Mouse (Mus musculus) adrenal gland, postnatal 10 days (tissue): ENCODE measurements around the gene Lgals2. TPM values are rescaled to one million over a fixed set of nuclear protein-coding genes. Genes with fewer than 3 reads are reported as not detected.

Source experiments
- DNase-seq: peaks from one replicate; pipeline ENCODE4 v3.0.0; 2021; ENCODE audit warnings: mixed read lengths
- long read RNA-seq, 2 experiments: library from polyadenylated mRNA; stranded (forward); transcript quantifications; one replicate each; pipeline ENCODE4 v2.0.0; 2021
- total RNA-seq, 2 experiments: library from RNA; stranded (reverse); gene quantifications; 2 replicates each; pipeline ENCODE4 v1.2.3; 2021

Lgals2 gene
- total RNA-seq = 1 to 10 TPM; 1.8 to 5.1 TPM
- long read RNA-seq, experiment 1, partial matches to known transcripts = 0 of 3 reads
- long read RNA-seq, experiment 1, other reads (novel, unspliced or antisense) = 0 of 3 reads
- long read RNA-seq, experiment 2 = 0 reads

- no peak for DNase-seq
Measured at GRCm38 (mm10) chr15:78855303-78855965, at the start of gene Lgals2. TSS of gene Lgals2 (minus strand) at chr15:78855529.

GRCm38 (mm10) chr15:78903243-78903642 is 47.9 kb upstream of the Lgals2 start:
- DNase-seq = peak; percentile 92

- DNase-seq = no peak
Measured at GRCm38 (mm10) chr15:78901422-78901789, 46.1 kb upstream of the Lgals2 start.

- no peak for DNase-seq
Measured at GRCm38 (mm10) chr15:78900585-78901421, 45.5 kb upstream of the Lgals2 start.

GRCm38 (mm10) chr15:78899740-78900584 is 44.6 kb upstream of the Lgals2 start, which contains the start of gene Sh3bp1:
TSS of gene Sh3bp1 (plus strand) at chr15:78899768.
- DNase-seq = peak; percentile 80

GRCm38 (mm10) chr15:78899409-78899739 is 44.0 kb upstream of the Lgals2 start, which contains the start of gene Gm49510:
TSS of gene Gm49510 (plus strand) at chr15:78899667.
- no peak for DNase-seq

GRCm38 (mm10) chr15:78898507-78899001 is 43.2 kb upstream of the Lgals2 start:
- no peak for DNase-seq

GRCm38 (mm10) chr15:78897488-78897887 is 42.2 kb upstream of the Lgals2 start:
- no peak for DNase-seq

- no peak for DNase-seq
Measured at GRCm38 (mm10) chr15:78896149-78896548, 40.8 kb upstream of the Lgals2 start.

- no peak for DNase-seq
Measured at GRCm38 (mm10) chr15:78895741-78896140, 40.4 kb upstream of the Lgals2 start.

- no peak for DNase-seq
Measured at GRCm38 (mm10) chr15:78894726-78895125, 39.4 kb upstream of the Lgals2 start.

GRCm38 (mm10) chr15:78892440-78892839 is 37.1 kb upstream of the Lgals2 start:
- DNase-seq = no peak

GRCm38 (mm10) chr15:78889401-78889853 is 34.1 kb upstream of the Lgals2 start:
- no peak for DNase-seq

- DNase-seq = no peak
Measured at GRCm38 (mm10) chr15:78881828-78882227, 26.5 kb upstream of the Lgals2 start.

- no peak for DNase-seq
Measured at GRCm38 (mm10) chr15:78880432-78880831, 25.1 kb upstream of the Lgals2 start.

- peak; percentile 30 for DNase-seq
Measured at GRCm38 (mm10) chr15:78878792-78879516, 23.6 kb upstream of the Lgals2 start.

GRCm38 (mm10) chr15:78877810-78878390 is 22.6 kb upstream of the Lgals2 start:
- no peak for DNase-seq

GRCm38 (mm10) chr15:78876991-78877809 is 21.9 kb upstream of the Lgals2 start, which contains the start of gene Gga1:
TSS of gene Gga1 (plus strand) at chr15:78877190.
- peak; percentile 95 for DNase-seq

- peak; percentile 86 for DNase-seq
Measured at GRCm38 (mm10) chr15:78876258-78876696, 20.9 kb upstream of the Lgals2 start.

GRCm38 (mm10) chr15:78875537-78875936 is 20.2 kb upstream of the Lgals2 start:
- no peak for DNase-seq
